Mouse (Mus musculus) spleen, adult 18-20 months (tissue): ENCODE results near the gene Ms4a6d.
A peak's percentile ranks its signal among the peaks of the same experiment; 100 is the strongest.
"Not testable (repeated sequence)": the region's sequence is repeated elsewhere in the genome, so short reads cannot be mapped to it uniquely, and the experiment has no call there.

Source experiments
- DNase-seq, 2 experiments: peaks; one replicate each; pipeline ENCODE4 v3.0.0; 2022; ENCODE audit warnings: mixed read lengths in 2 of 2

Ms4a6d gene

DNA sequence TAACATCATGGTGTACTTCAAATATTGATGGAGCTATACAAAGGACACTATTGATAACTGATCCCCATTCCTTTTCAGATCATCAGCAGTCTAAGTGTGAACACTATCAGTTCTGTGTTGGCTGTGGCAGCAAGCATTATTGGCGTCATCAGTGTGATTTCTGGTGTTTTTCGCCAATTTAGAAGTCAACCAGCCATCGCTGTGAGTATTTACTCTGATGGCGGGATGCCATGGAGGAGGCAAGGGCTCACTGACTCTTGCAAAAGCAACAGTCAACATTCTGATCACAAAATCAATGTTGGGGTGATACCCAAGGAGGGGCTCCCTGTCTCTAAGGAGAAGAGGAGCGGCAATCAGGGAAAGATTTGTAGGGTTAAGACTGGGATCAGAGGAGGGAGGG, 49.9 kb downstream of the Ms4a6d start:
- no peak for DNase-seq

DNA sequence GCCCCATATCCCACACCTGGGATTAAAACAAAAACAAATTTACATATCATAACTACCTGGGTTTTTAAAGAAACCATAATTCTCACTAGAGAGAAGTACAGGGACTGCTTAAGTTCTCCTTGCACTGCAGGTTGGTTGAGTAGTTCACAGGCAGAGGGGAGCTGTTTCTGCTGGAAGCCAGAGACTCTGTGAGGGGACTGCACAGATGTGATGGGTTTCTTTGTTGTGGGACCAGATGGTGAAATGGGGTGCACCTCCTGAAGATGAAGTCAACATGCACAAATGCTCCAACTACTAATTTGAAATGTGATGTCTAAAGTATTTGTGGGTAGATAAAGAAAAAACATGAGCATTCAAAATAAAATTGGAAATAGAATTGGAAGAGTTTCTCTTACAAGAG, 56.7 kb downstream of the Ms4a6d start:
- no peak for DNase-seq

DNA sequence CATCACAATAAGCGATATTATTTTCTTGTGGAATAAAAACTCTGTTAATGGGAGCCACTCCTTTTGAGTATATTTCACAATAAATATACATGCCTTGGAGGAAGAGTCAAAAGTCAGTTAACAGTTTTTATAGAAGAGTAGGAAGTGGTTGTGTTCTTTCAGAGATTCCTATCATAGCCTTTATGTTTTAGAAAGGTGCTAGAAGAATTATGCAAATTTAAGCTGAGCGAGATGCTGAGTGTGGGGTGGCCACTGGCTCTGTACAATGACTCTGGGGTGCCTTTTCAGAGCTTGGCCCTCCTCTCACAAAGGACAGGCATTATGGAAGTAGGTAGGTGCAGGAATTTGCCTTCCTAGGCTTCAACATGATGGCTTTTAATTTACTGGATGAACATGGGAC, 60.3 kb downstream of the Ms4a6d start:
- not testable (repeated sequence) for DNase-seq

DNA sequence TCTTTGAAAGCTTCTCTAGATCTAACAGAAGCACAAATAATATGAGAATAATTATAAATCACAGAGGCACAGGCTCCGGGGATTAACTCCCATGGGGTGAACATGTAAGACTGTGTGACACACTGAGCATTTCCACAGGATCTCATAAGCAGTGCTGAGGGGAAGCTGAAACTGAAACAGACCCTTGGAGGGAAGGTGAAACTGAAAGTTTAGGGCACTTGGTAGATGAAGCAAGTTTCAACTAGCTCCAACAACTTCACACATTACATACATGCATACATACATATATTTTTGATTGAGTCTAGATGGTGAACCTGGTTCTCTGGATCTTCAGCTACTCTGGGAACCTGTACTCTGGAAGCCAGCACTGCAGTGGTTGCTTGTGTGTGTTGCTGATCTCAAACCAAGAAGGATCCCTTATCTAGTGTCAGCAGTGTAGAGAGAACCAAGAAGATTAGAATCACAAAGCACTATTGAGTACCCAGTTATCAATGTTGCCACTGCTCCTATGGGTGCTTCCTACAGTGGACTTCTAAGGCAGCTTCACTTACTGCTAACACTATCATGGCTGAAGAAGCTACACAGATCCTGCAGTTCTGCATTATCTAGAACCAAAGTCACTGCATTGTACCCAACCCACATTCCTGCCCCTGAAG, 64.4 kb downstream of the Ms4a6d start:
- DNase-seq = peak in 1 of 2 experiments; percentile 25

DNA sequence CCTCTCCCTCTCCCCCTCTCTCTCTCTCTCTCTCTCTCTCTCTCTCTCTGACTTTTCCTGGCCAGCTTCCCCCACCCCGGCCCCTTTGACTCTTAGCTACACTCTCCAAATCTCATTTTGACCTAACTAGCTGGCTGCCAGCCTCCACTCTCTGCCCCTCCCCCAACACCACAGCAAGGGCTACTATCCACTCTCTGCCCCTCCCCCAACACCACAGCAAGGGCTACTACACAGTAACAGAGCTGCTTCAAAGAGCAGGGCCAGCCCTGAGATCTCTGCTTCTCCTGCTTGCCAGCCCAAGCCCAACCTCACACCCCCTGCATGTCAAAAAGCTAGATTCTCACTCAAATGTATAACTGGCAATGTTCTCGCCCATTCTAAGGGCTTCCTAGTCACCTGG, 67.3 kb downstream of the Ms4a6d start:
- DNase-seq = no peak
